Comparison of ENCODE assay signal across 10 mouse cellular contexts in the genomic region with DNA sequence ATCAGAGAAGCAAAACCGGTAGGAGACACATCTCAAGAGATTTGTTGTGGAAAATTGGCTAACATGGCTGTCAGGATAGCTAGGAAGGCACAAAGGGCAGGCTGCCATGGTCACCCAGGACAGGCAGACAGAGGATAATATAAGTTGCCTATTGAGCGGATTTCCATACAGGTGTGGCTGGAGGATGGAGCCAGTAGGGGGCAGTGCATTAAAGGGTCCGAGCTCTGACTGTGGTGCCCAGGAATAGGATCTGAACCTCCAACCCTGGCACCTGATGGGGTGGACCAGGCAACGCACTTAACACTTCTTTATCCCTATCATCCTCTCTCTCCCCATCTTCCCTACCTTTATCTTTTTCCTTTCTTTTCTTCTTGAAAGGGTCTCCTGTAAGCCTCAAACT. TPM values are rescaled to one million over a fixed set of nuclear protein-coding genes. Genes with fewer than 3 reads are reported as not detected.
DNase-seq lines count a peak whose midpoint lies in the region; ATAC-seq lines count a peak whose summit lies in the region.
"Had no signal": no experiment of that assay in that cellular context is flagged by ENCODE, and none has a peak within 500 bp of the region (broad histone marks: within the 10 kb centered on the region; RNA-seq: fewer than 3 reads in every experiment).

No protein-coding gene starts in this region.

- peak; percentile 7 to 25 for DNase-seq in heart, postnatal 10 days
- DNase-seq in heart, postnatal 36 days = no peak
- peak; percentile 27 for DNase-seq in urinary bladder, postnatal 14 days (ENCODE audit: low spot score)
- DNase-seq in urinary bladder, adult 18-20 months (ENCODE audit: low spot score in 2 of 2) = no peak
- DNase-seq in limb, embryonic 11.5 days (ENCODE audit: low spot score) = peak; percentile 50
- no peak for DNase-seq in spleen, adult 12 weeks (ENCODE audit: low spot score)
- no peak for DNase-seq in left cerebral cortex, adult 11 months (ENCODE audit: low spot score)
- no peak for DNase-seq in right cerebral cortex, postnatal 14 days

- WGBS in limb, embryonic 11.5 days = 35% methylated on average over 4 of the region's 4 CpGs

- H3K4me3 ChIP-seq in limb, embryonic 11.5 days (ENCODE audit: low read depth, low read length) = no peak overlapping the region
- H3K4me3 ChIP-seq: embryonic facial prominence, embryonic 13.5 days; limb, embryonic 13.5 days had no signal

- intact Hi-C loops in heart, postnatal 10 days (cut with DNase I) = loop anchor here (10.0 kb wide), 1 partner anchor 833 kb away; no protein-coding TSS in a partner anchor
- intact Hi-C loops in heart, postnatal 36 days (cut with DNase I) = loop anchor here (10.0 kb wide), 1 partner anchor 833 kb away; no protein-coding TSS in a partner anchor

- no peaks in the 10 kb centered on the region for H3K36me3 ChIP-seq in limb, embryonic 11.5 days (ENCODE audit: control insufficient read depth, insufficient read depth, low read length)
- H3K36me3 ChIP-seq: embryonic facial prominence, embryonic 13.5 days; limb, embryonic 13.5 days had no signal

- no peak overlapping the region for H3K27ac ChIP-seq in limb, embryonic 11.5 days (replicated peaks; ENCODE audit: low read depth, low read length)
- H3K27ac ChIP-seq: embryonic facial prominence, embryonic 13.5 days; limb, embryonic 13.5 days had no signal

- no peaks in the 10 kb centered on the region for H3K9me3 ChIP-seq in limb, embryonic 11.5 days (ENCODE audit: control insufficient read depth, low read length)
- H3K9me3 ChIP-seq: embryonic facial prominence, embryonic 13.5 days; limb, embryonic 13.5 days had no signal

- ATAC-seq in limb, embryonic 11.5 days (ENCODE audit: insufficient number of reproducible peaks, low FRiP score, low TSS enrichment, low read depth) = no peak

- no peaks in the 10 kb centered on the region for H3K4me1 ChIP-seq in limb, embryonic 11.5 days (ENCODE audit: control insufficient read depth, insufficient read depth, low read length)
- H3K4me1 ChIP-seq: embryonic facial prominence, embryonic 13.5 days; limb, embryonic 13.5 days had no signal

- H3K27me3 ChIP-seq in limb, embryonic 11.5 days (ENCODE audit: control insufficient read depth, insufficient read depth, low read length) = no peaks in the 10 kb centered on the region
- H3K27me3 ChIP-seq: embryonic facial prominence, embryonic 13.5 days had no signal

- H3K4me2 ChIP-seq in limb, embryonic 11.5 days (ENCODE audit: low read depth, severe bottlenecking) = no peak overlapping the region
- H3K4me2 ChIP-seq: embryonic facial prominence, embryonic 13.5 days; limb, embryonic 13.5 days had no signal

- no peak overlapping the region for H3K9ac ChIP-seq in limb, embryonic 11.5 days (ENCODE audit: low read length)
- H3K9ac ChIP-seq: embryonic facial prominence, embryonic 13.5 days; limb, embryonic 13.5 days had no signal

RNA-seq across cellular contexts. Expression of a gene that starts 38.5 kb away (rescaled TPM):
- total RNA-seq in heart, postnatal 10 days (2021) = 10 to 100 TPM; 32.5 to 33.1 TPM
- 10 to 100 TPM; 10.3 to 12.4 TPM for total RNA-seq in heart, postnatal 36 days (2021)
- 0.54 TPM in 1 of 2 replicates, not detected in the other for polyA plus RNA-seq in limb, embryonic 11.5 days (2014; fragmentation: Nextera tagmentation; extraction: Ambion mirVana)

RNA-seq across cellular contexts. Expression of a gene that starts 49.7 kb away (rescaled TPM):
- total RNA-seq in heart, postnatal 10 days (2021) = 10 to 100 TPM; 24.5 to 29.3 TPM
- total RNA-seq in heart, postnatal 36 days (2021) = 10 to 100 TPM; 18.2 to 21.4 TPM
- 88.7 and 91.3 TPM in 2 replicates for polyA plus RNA-seq in limb, embryonic 11.5 days (2014; fragmentation: Nextera tagmentation; extraction: Ambion mirVana)

Comparison
In these comparisons a context has a peak if more than half of its experiments do, and no peak if none do; other contexts are left out.
1. DNase-seq: peak in heart, postnatal 10 days (2 of 2), urinary bladder, postnatal 14 days (single experiment) and limb, embryonic 11.5 days (single experiment); none in heart, postnatal 36 days (0 of 2), urinary bladder, adult 18-20 months (0 of 2), spleen, adult 12 weeks (single experiment), left cerebral cortex, adult 11 months (single experiment) and right cerebral cortex, postnatal 14 days (single experiment).